Mouse (Mus musculus) spleen, adult 2 months (tissue): ENCODE data around the gene Fank1. TPM values are rescaled to one million over a fixed set of nuclear protein-coding genes. Genes with fewer than 3 reads are reported as not detected.

Source experiments
- DNase-seq, 2 experiments: peaks; one replicate each; pipeline versions ENCODE4 v3.0.0 to v3.0.0-alpha.2; 2012 to 2021; ENCODE audit warnings: low spot score in 2 of 2, low read depth in 1 of 2
- H3K27ac ChIP-seq: fragments of 200-500 bp; 2 replicates; pipeline ENCODE4 v1.5.1; 2012; ENCODE audit warnings: low read length, inconsistent platforms; ENCODE audit not compliant: insufficient read depth
- H3K27me3 ChIP-seq: fragments of 200-500 bp; 2 replicates; pipeline ENCODE4 v1.6.1; 2012; ENCODE audit warnings: mild to moderate bottlenecking, moderate library complexity, low read length, inconsistent platforms; ENCODE audit not compliant: control insufficient read depth, insufficient read depth
- H3K36me3 ChIP-seq: fragments of 200-500 bp; 2 replicates; pipeline ENCODE4 v1.6.1; 2012; ENCODE audit warnings: mild to moderate bottlenecking, low read length, inconsistent platforms; ENCODE audit not compliant: control insufficient read depth, insufficient read depth
- H3K4me1 ChIP-seq: fragments of 200-500 bp; 2 replicates; pipeline ENCODE4 v1.6.1; 2011; ENCODE audit warnings: inconsistent platforms; ENCODE audit not compliant: control insufficient read depth, insufficient read depth, insufficient read length
- H3K4me3 ChIP-seq: fragments of 200-500 bp; 2 replicates; pipeline ENCODE4 v1.5.1; 2011; ENCODE audit warnings: mild to moderate bottlenecking, inconsistent platforms; ENCODE audit not compliant: insufficient read depth, insufficient read length; ENCODE audit errors: extremely low read depth
- CTCF ChIP-seq: fragments of 200-500 bp; IDR thresholded peaks from 2 replicates; pipeline ENCODE4 v1.5.1; 2011; ENCODE audit warnings: mild to moderate bottlenecking, inconsistent platforms; ENCODE audit not compliant: insufficient read depth, insufficient read length, insufficient replicate concordance; ENCODE audit errors: extremely low read depth
- POLR2A ChIP-seq: fragments of 200-500 bp; IDR thresholded peaks from 2 replicates; pipeline ENCODE4 v1.6.1; 2011; ENCODE audit warnings: low read depth, low read length, inconsistent platforms
- WGBS: fragments of 180-500 bp; shearing (Covaris S2); methylation state at CpG from one replicate; pipeline ENCODE4 v1.1.7; 2018; 5-methylcytosine and 5-hydroxymethylcytosine counted together
- polyA plus RNA-seq: library from polyadenylated mRNA; depleted of rRNA; stranded (reverse); fragments of >200 nt; gene quantifications from 2 replicates; pipeline ENCODE4 v1.2.3, GENCODE M21; 2012; rRNA removed

Fank1 gene
- polyA plus RNA-seq, 1 experiment = not detected

GRCm38 (mm10) chr7:133919306-133919705, 142.6 kb downstream of the Fank1 start:
- Histone ChIP-seq H3K4me3 (no peak overlapping the region), H3K36me3 (no peaks in the 10 kb centered on the region), H3K27me3 (no peaks in the 10 kb centered on the region), H3K27ac (no peak overlapping the region), H3K4me1 (no peaks in the 10 kb centered on the region)
- no peak for DNase-seq
- 79% methylated on average over 5 of the region's 5 CpGs for WGBS
- TF ChIP-seq CTCF (no peak), POLR2A (no peak)

DNA sequence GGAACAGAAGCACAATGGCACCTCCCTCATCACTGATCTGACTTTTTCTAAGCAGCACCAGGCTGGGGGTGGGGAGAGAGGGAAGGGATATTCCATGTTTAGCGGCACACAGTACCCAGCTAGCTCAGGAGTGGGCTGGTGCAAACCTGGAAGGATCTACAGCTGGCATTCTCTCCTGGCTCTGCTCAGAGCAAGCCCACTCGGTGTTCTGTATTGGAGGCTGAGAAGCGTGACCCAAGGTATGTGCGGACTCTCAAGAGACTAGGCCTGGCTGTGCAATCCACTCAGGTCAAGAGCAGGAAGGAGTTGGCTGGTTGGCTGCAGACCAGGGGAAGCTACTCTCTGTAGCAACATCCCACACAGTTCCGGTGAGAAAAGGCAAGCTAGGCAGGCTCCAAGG, 143.3 kb downstream of the Fank1 start:
- Histone ChIP-seq H3K27ac (no peak overlapping the region), H3K4me3 (no peak overlapping the region), H3K4me1 (no peaks in the 10 kb centered on the region), H3K27me3 (no peaks in the 10 kb centered on the region), H3K36me3 (no peaks in the 10 kb centered on the region)
- no peak for TF ChIP-seq CTCF
- TF ChIP-seq POLR2A = no peak
- WGBS = 71% methylated on average over 5 of the region's 5 CpGs
- DNase-seq = no peak

DNA sequence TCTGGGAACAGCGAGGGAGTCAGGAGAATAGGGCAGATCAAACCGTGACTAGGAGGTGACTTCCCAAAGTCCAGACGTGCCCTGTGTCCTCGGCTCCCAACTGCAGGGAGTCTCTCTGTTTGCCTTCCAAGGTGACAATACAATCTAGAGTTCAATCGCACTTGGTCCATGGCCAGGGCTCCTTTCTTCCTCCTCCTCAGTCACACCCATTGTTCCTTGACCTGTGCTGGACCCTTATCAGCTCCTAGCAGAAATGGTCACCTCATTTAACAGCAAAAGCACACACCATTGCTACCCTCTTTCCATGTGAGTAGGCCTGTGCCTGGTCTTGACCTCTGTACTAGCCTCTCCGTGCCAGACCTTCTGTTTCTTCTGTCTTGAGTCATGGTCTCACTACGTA, 144.1 kb downstream of the Fank1 start:
- Histone ChIP-seq H3K27me3 (no peaks in the 10 kb centered on the region), H3K4me3 (no peak overlapping the region), H3K27ac (no peak overlapping the region), H3K36me3 (no peaks in the 10 kb centered on the region), H3K4me1 (no peaks in the 10 kb centered on the region)
- 83% methylated on average over 7 of the region's 7 CpGs for WGBS
- TF ChIP-seq CTCF (no peak), POLR2A (no peak)
- no peak for DNase-seq

- no peaks in the 10 kb centered on the region for H3K27me3 ChIP-seq
- H3K4me1 ChIP-seq = no peaks in the 10 kb centered on the region
- 92% methylated on average over 4 of the region's 4 CpGs for WGBS
- H3K27ac ChIP-seq = no peak overlapping the region
- TF ChIP-seq CTCF (no peak), POLR2A (no peak)
- no peaks in the 10 kb centered on the region for H3K36me3 ChIP-seq
- H3K4me3 ChIP-seq = no peak overlapping the region
- DNase-seq = no peak
These were observed 144.6 kb downstream of the Fank1 start for GRCm38 (mm10) chr7:133921291-133921690.

DNA sequence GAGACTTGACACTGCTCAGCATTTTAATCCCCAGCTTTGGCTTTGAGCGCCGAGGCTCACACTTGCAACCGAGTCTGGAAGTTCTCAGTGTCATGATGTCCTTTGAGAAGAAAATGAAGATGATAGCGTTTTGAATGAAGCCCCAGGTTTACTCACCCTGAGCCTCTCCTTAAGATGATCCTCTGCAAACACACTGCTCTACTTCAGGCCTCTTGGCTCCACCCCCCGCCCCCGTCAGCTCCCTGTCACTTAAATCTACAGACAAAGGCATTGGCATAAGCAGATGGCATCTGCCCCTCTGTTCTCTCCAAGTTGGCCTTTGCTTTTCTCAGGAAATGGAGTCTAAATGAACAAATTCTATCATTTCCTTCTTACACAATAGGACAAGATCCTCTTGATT, 147.3 kb downstream of the Fank1 start:
- TF ChIP-seq POLR2A = no peak
- TF ChIP-seq CTCF = no peak
- H3K27ac ChIP-seq = no peak overlapping the region
- no peaks in the 10 kb centered on the region for H3K36me3 ChIP-seq
- no peaks in the 10 kb centered on the region for H3K4me1 ChIP-seq
- H3K4me3 ChIP-seq = no peak overlapping the region
- no peaks in the 10 kb centered on the region for H3K27me3 ChIP-seq
- 79% methylated on average over 6 of the region's 6 CpGs for WGBS
- DNase-seq = no peak

GRCm38 (mm10) chr7:133925771-133926170, 149.1 kb downstream of the Fank1 start:
- H3K4me1 ChIP-seq = no peaks in the 10 kb centered on the region
- H3K27me3 ChIP-seq = no peaks in the 10 kb centered on the region
- 83% methylated on average over 2 of the region's 2 CpGs for WGBS
- H3K4me3 ChIP-seq = no peak overlapping the region
- no peak overlapping the region for H3K27ac ChIP-seq
- TF ChIP-seq POLR2A = no peak
- no peak for TF ChIP-seq CTCF
- no peak for DNase-seq
- H3K36me3 ChIP-seq = no peaks in the 10 kb centered on the region

- Histone ChIP-seq H3K27me3 (no peaks in the 10 kb centered on the region), H3K4me1 (no peaks in the 10 kb centered on the region), H3K4me3 (no peak overlapping the region), H3K27ac (no peak overlapping the region), H3K36me3 (no peaks in the 10 kb centered on the region)
- 81% methylated on average over 3 of the region's 3 CpGs for WGBS
- no peak for TF ChIP-seq CTCF
- no peak for TF ChIP-seq POLR2A
- DNase-seq = no peak
These were observed 152.3 kb downstream of the Fank1 start for GRCm38 (mm10) chr7:133928981-133929380.

Other genes starting within 250 kb of the Fank1 start
- gene Tex36, start 174.7 kb upstream of the Fank1 start, polyA plus RNA-seq = not detected in 2 replicates
- 7.7 and 10.9 TPM in 2 replicates for gene Edrf1, start 139.3 kb upstream of the Fank1 start, polyA plus RNA-seq
- 0.07 TPM in 1 of 2 replicates, not detected in the other for gene Mmp21, start 96.8 kb upstream of the Fank1 start, polyA plus RNA-seq
- 12.3 and 15.2 TPM in 2 replicates for gene Bccip, start 67.5 kb upstream of the Fank1 start, polyA plus RNA-seq
- gene Uros, start 66.8 kb upstream of the Fank1 start, polyA plus RNA-seq = 23.1 and 26.6 TPM in 2 replicates
- 7.5 and 8.3 TPM in 2 replicates for gene Dhx32, start 5.9 kb downstream of the Fank1 start, polyA plus RNA-seq